Mouse (Mus musculus): ENCODE results near the gene Gm21704. TPM values are rescaled to one million over a fixed set of nuclear protein-coding genes. Genes with fewer than 3 reads are reported as not detected.

Gm21704 gene
- total RNA-seq (2023), result not detected

DNA sequence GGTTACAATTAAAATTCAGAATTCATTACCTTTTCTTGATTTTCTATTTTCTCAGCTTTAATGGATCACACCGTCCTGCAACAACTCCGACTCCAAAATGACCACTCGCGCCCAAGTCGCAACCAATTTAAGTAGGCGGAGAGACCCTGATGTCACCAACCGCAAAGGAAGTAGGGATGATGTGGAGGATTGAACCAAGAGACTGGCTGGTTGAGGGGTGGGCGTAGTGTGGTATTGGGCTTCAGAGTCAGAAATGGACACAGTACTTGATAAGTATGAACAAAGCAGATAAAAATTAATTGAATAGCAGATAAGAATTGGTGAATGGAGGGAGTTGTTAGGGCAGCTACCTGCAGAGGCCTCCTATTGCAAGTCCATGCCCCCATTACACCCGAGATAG, at the start of gene Gm21704, which contains the start of gene Gm21708:
Gene Gm21704, minus strand, starts transcription at position 101 of the 400 bp plus-strand sequence.
Gene Gm21708, minus strand, starts transcription at position 101 of the 400 bp plus-strand sequence.

DNA sequence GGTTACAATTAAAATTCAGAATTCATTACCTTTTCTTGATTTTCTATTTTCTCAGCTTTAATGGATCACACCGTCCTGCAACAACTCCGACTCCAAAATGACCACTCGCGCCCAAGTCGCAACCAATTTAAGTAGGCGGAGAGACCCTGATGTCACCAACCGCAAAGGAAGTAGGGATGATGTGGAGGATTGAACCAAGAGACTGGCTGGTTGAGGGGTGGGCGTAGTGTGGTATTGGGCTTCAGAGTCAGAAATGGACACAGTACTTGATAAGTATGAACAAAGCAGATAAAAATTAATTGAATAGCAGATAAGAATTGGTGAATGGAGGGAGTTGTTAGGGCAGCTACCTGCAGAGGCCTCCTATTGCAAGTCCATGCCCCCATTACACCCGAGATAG, 64.7 kb downstream of the Gm21704 start, which contains the start of gene Gm21693:
Gene Gm21693, minus strand, starts transcription at position 101 of the 400 bp plus-strand sequence.

Other genes with a start within 250 kb of the Gm21704 start
- gene Gm21677, start 103.7 kb downstream of the Gm21704 start, total RNA-seq (2023), result not detected
- gene Gm21693, start 64.8 kb downstream of the Gm21704 start, total RNA-seq (2023), result not detected
- gene Gm21708, start within 50 bp of the Gm21704 start, total RNA-seq (2023), result not detected